Mouse (Mus musculus) kidney, embryonic 14.5 days (tissue): Measurements from ENCODE around the gene Trim11. TPM values are rescaled to one million over a fixed set of nuclear protein-coding genes. Genes with fewer than 3 reads are reported as not detected.

Experiments
- ATAC-seq: fragments of 200-750 bp; cut with Nextera tagmentation; 2 replicates; pipeline ENCODE4 v1.8.0; 2017; ENCODE audit warnings: moderate number of reproducible peaks, mild to moderate bottlenecking, moderate TSS enrichment, moderate library complexity; ENCODE audit not compliant: low FRiP score, low TSS enrichment
- H3K27ac ChIP-seq: fragments of 300-500 bp; sonication (generic); 2 replicates; pipeline ENCODE4 v1.5.1; 2014; ENCODE audit warnings: low read depth, mild to moderate bottlenecking, low read length, moderate library complexity, mixed read lengths
- H3K27me3 ChIP-seq: fragments of 300-500 bp; sonication (generic); 2 replicates; pipeline ENCODE4 v1.6.1; 2014; ENCODE audit warnings: mild to moderate bottlenecking, low read length; ENCODE audit not compliant: control insufficient read depth, insufficient read depth
- H3K36me3 ChIP-seq: fragments of 300-500 bp; sonication (generic); 2 replicates; pipeline ENCODE4 v1.6.1; 2014; ENCODE audit warnings: low read length, mixed read lengths; ENCODE audit not compliant: control insufficient read depth, insufficient read depth
- H3K4me1 ChIP-seq: fragments of 300-500 bp; sonication (generic); 2 replicates; pipeline ENCODE4 v1.6.1; 2014; ENCODE audit warnings: low read length, mixed read lengths; ENCODE audit not compliant: control insufficient read depth, insufficient read depth
- H3K4me2 ChIP-seq: fragments of 300-500 bp; sonication (generic); replicated peaks from 2 replicates; pipeline ENCODE4 v1.6.1; 2014; ENCODE audit warnings: low read depth, mild to moderate bottlenecking, low read length
- H3K4me3 ChIP-seq: fragments of 300-500 bp; sonication (generic); 2 replicates; pipeline ENCODE4 v1.5.1; 2014; ENCODE audit warnings: mild to moderate bottlenecking, low read length
- H3K9ac ChIP-seq: fragments of 300-500 bp; sonication (generic); 2 replicates; pipeline ENCODE4 v1.6.1; 2014; ENCODE audit warnings: low read depth, mild to moderate bottlenecking, low read length, moderate library complexity
- H3K9me3 ChIP-seq: fragments of 300-500 bp; sonication (generic); 2 replicates; pipeline ENCODE4 v1.6.1; 2016; ENCODE audit warnings: low read length; ENCODE audit not compliant: control insufficient read depth
- WGBS: fragments of 180-500 bp; shearing (Covaris S2); extraction: QIAGEN DNeasy Blood & Tissue Kit; methylation state at CpG from one replicate; pipeline ENCODE4 v1.1.7; 2014; 5-methylcytosine and 5-hydroxymethylcytosine counted together
- polyA plus RNA-seq: library from polyadenylated mRNA; unstranded; fragments of >200 nt; fragmentation: Nextera tagmentation; extraction: Ambion mirVana; gene quantifications from 2 replicates; pipeline ENCODE4 v1.2.1, GENCODE M21; 2014

Trim11 gene
- polyA plus RNA-seq, 1 experiment from 2014 or later, result 19.8 TPM

DNA sequence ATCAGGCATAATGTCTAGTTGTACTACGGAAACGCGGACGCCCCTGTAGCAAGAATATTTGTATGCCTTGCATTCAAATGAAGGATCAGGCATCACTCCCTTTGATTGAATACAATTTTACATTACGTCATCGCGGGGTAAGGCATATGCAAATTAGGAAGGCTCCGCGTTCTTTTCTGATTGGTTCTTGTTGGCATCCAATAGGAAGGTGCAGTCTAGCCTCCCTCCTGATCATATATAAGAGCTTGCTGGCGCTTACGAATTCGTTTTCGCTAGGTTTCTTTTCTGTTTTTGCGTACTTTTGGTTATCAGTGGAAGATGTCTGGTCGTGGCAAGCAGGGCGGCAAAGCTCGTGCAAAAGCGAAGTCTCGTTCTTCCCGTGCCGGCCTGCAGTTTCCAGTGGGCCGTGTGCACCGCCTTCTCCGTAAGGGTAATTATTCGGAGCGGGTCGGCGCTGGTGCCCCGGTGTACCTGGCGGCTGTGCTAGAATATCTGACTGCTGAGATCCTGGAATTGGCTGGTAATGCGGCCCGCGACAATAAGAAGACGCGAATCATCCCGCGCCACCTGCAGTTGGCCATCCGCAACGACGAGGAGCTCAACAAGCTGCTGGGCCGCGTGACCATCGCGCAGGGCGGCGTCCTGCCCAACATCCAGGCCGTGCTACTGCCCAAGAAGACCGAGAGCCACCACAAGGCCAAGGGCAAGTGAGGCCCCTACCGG is 23.3 kb upstream of the Trim11 start, which contains the start of the genes Hist3h2a and Trim17:
Gene Hist3h2a, plus strand, starts transcription at position 266 of the 723 bp plus-strand sequence.
Gene Trim17, plus strand, starts transcription at position 266 of the 723 bp plus-strand sequence.
- peak within 1 kb of the TSS; percentile 56 for H3K4me3 ChIP-seq
- 0 out of 2 replicates have a peak, but pooled peaks cover 3% of the 10 kb centered on the region for H3K27me3 ChIP-seq
- ATAC-seq, result peak; percentile 93
- H3K9me3 ChIP-seq, result no peaks in the 10 kb centered on the region
- peak within 1 kb of the TSS; percentile 100 for H3K27ac ChIP-seq
- peak within 1 kb of the TSS; percentile 93 for H3K9ac ChIP-seq
- H3K36me3 ChIP-seq, result peaks cover 11% of the 10 kb centered on the region
- H3K4me2 ChIP-seq, result peak within 1 kb of the TSS; percentile 87
- H3K4me1 ChIP-seq, result peaks cover 21% of the 10 kb centered on the region; the same call in 1 of the 2 replicates
- WGBS, result under 1% methylated on average over 49 of the region's 49 CpGs

GRCm38 (mm10) chr11:58955143-58955867 is 22.6 kb upstream of the Trim11 start:
- H3K9ac ChIP-seq, result peak overlapping the region; percentile 93
- WGBS, result under 1% methylated on average over 20 of the region's 20 CpGs
- peaks cover 11% of the 10 kb centered on the region for H3K36me3 ChIP-seq
- H3K9me3 ChIP-seq, result no peaks in the 10 kb centered on the region
- H3K4me2 ChIP-seq, result peak overlapping the region; percentile 87
- peak overlapping the region; percentile 100 for H3K27ac ChIP-seq
- no peak for ATAC-seq
- H3K27me3 ChIP-seq, result 0 out of 2 replicates have a peak, but pooled peaks cover 3% of the 10 kb centered on the region
- peaks cover 21% of the 10 kb centered on the region; the same call in 1 of the 2 replicates for H3K4me1 ChIP-seq
- H3K4me3 ChIP-seq, result peak overlapping the region; percentile 56

DNA sequence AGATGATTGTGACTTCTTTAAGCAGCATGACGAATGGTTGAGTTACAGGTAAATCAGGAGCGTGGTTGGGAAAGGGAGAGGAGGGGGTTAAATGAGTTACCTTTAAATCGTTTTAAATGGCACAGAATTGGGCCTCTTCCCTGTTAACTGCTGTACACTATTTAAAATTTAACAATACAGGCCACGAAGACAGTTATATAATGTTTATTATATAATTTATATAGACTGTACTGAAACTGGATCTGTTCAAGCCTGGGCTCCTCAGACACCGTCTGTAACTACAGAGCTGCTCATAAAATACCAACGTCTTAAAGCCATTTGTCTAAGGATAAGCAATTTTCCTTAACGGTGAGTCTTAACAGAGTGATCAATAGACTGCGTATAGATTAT is 22.0 kb upstream of the Trim11 start:
- 0 out of 2 replicates have a peak, but pooled peaks cover 3% of the 10 kb centered on the region for H3K27me3 ChIP-seq

GRCm38 (mm10) chr11:58957226-58957914 is 20.5 kb upstream of the Trim11 start:
- H3K4me1 ChIP-seq, result peaks cover 21% of the 10 kb centered on the region; the same call in 1 of the 2 replicates
- no peak for ATAC-seq
- H3K36me3 ChIP-seq, result peaks cover 11% of the 10 kb centered on the region
- no peak overlapping the region; the same call in 1 of the 2 replicates for H3K4me3 ChIP-seq
- H3K9ac ChIP-seq, result peak overlapping the region; percentile 93; the same call in 1 of the 2 replicates
- no peak overlapping the region for H3K27ac ChIP-seq
- H3K27me3 ChIP-seq, result peaks cover 4% of the 10 kb centered on the region
- H3K9me3 ChIP-seq, result peaks cover 9% of the 10 kb centered on the region
- 82% methylated on average over 5 of the region's 5 CpGs for WGBS
- H3K4me2 ChIP-seq, result peak overlapping the region; percentile 87; the same call in 1 of the 2 replicates

More for the DNA sequence above, 22.0 kb upstream of the Trim11 start:
- Histone ChIP-seq H3K4me3 (peak overlapping the region; percentile 56), H3K9ac (peak overlapping the region; percentile 93), H3K27ac (peak overlapping the region; percentile 100; the same call in 1 of the 2 replicates), H3K9me3 (no peaks in the 10 kb centered on the region), H3K4me1 (peaks cover 21% of the 10 kb centered on the region; the same call in 1 of the 2 replicates), H3K36me3 (peaks cover 11% of the 10 kb centered on the region), H3K4me2 (peak overlapping the region; percentile 87)
- WGBS, result 23% methylated on average over 8 of the region's 8 CpGs
- ATAC-seq, result no peak

DNA sequence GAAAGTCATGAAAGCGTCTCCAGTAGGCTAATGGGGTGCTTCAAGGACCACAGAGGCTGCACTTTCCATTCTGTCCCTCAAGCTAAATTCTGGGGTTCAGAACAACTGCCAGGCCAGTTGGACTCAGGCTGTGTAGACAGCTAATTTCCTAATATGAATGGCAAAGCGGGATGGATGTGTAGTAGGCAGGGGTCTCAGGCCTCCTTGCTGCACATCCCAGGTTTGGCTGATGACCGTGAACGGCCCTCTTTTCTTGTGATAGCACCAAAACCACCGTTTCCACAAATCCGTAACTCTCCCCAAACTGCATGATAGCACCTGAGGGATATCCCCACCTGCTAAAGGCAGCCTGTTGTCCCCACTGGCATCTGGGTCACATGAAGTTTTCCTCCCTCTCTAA is 19.4 kb upstream of the Trim11 start:
- Histone ChIP-seq H3K9me3 (peaks cover 9% of the 10 kb centered on the region), H3K4me3 (no peak overlapping the region), H3K9ac (peak overlapping the region; percentile 18; the same call in 1 of the 2 replicates), H3K4me2 (no peak overlapping the region), H3K36me3 (peaks cover 11% of the 10 kb centered on the region), H3K27me3 (peaks cover 4% of the 10 kb centered on the region), H3K4me1 (peaks cover 21% of the 10 kb centered on the region; the same call in 1 of the 2 replicates), H3K27ac (no peak overlapping the region)
- ATAC-seq, result no peak
- whole genome bisulfite sequencing, result 87% methylated on average over 6 of the region's 6 CpGs

GRCm38 (mm10) chr11:58959186-58959825 is 18.6 kb upstream of the Trim11 start:
- H3K9ac ChIP-seq, result peak overlapping the region; percentile 42; the same call in 1 of the 2 replicates
- peaks cover 4% of the 10 kb centered on the region for H3K27me3 ChIP-seq
- peaks cover 9% of the 10 kb centered on the region for H3K9me3 ChIP-seq
- peak overlapping the region; percentile 46 for H3K4me3 ChIP-seq
- peaks cover 21% of the 10 kb centered on the region; the same call in 1 of the 2 replicates for H3K4me1 ChIP-seq
- H3K36me3 ChIP-seq, result peaks cover 11% of the 10 kb centered on the region
- WGBS, result 35% methylated on average over 15 of the region's 15 CpGs
- H3K27ac ChIP-seq, result no peak overlapping the region
- no peak for ATAC-seq
- H3K4me2 ChIP-seq, result peak overlapping the region; percentile 81

DNA sequence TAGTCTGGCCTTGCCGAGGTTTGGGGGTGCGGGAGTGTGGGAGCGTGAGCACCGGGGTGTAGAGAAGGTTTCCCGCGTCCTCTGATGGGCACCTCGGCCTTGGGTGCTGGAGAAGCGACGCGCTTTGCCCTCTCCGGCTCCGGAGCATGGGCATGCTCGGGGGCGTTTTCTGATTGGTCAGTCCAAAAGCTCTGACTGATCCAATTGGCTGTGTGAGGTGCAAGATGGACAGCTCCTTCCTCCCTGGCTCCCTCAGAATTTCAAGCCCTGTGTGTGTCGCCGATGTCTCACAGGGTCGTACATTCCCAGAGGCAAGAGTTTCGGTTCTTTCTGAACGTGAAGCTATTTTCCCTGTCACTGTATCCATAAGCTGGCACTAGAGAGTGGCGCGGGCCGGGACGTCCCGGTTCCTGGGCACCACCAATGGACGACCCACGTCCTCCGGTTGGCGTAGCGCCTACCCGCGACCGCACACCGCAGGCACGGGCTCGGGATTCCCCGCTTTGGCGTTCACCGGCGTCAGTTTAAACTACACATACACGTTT is 17.9 kb upstream of the Trim11 start:
- H3K27me3 ChIP-seq, result peaks cover 4% of the 10 kb centered on the region
- peak overlapping the region; percentile 42; the same call in 1 of the 2 replicates for H3K9ac ChIP-seq
- H3K9me3 ChIP-seq, result peaks cover 9% of the 10 kb centered on the region
- 8% methylated on average over 40 of the region's 40 CpGs for whole genome bisulfite sequencing
- peak overlapping the region; percentile 46 for H3K4me3 ChIP-seq
- peaks cover 11% of the 10 kb centered on the region for H3K36me3 ChIP-seq
- no peak overlapping the region for H3K27ac ChIP-seq
- peaks cover 27% of the 10 kb centered on the region; the same call in 1 of the 2 replicates for H3K4me1 ChIP-seq
- H3K4me2 ChIP-seq, result peak overlapping the region; percentile 81
- peak; percentile 79 for ATAC-seq
